Mouse (Mus musculus): Measurements from ENCODE around the gene Srd5a1. TPM values are rescaled to one million over a fixed set of nuclear protein-coding genes. Genes with fewer than 3 reads are reported as not detected.
A peak's percentile ranks its signal among the peaks of the same experiment; 100 is the strongest.

Srd5a1 gene
- total and polyA plus RNA-seq, 3 experiments: 7.7 to 10.5 TPM; not detected in 1

- no peak overlapping the region for H3K27ac ChIP-seq (ENCODE audit: control insufficient read depth, low read depth, low read length)
- peaks cover 18% of the 10 kb centered on the region for H3K79me2 ChIP-seq (ENCODE audit: control insufficient read depth, insufficient read depth, low read length, poor library complexity)
- no peaks in the 10 kb centered on the region for H3K9me3 ChIP-seq (replicated peaks; ENCODE audit: insufficient read depth, low read length)
- H3K27me3 ChIP-seq (ENCODE audit: control insufficient read depth in 1 of 2, insufficient read depth in 2 of 2, low read length in 2 of 2): no peaks in the 10 kb centered on the region
- DNase-seq (ENCODE audit: low read depth, low spot score): peak; percentile 62
- H3K4me1 ChIP-seq (ENCODE audit: control insufficient read depth in 1 of 2, insufficient read depth in 2 of 2, low read length in 2 of 2): peaks cover 0 to 26% of the 10 kb centered on the region in 2 experiments; a peak in 2 of 4 replicates
- peak; percentile 59 for TF ChIP-seq ETS1 (IDR thresholded peaks at IDR 0.05; ENCODE audit: low read depth, low read length)
- no peak for TF ChIP-seq KAT2A (conservative IDR thresholded peaks at IDR 0.05; ENCODE audit: low read depth, low read length)
- TF ChIP-seq ZKSCAN1 (IDR thresholded peaks at IDR 0.05; ENCODE audit: low read depth, low read length): no peak
- TF ChIP-seq EP300 (IDR thresholded peaks at IDR 0.05; ENCODE audit: low read depth in 1 of 2, low read length in 2 of 2): peak; percentile 37 to 59; a peak in 3 of 4 replicates
- peak; percentile 38; the same call in 1 of the 2 replicates for TF ChIP-seq TAL1 (IDR thresholded peaks at IDR 0.05; ENCODE audit: low read length)
- TF ChIP-seq HCFC1 (IDR thresholded peaks at IDR 0.05; ENCODE audit: low read depth, low read length): no peak
- no peak for TF ChIP-seq SMC3 (IDR thresholded peaks at IDR 0.05; ENCODE audit: low read depth, low read length)
- TF ChIP-seq CHD1 (IDR thresholded peaks at IDR 0.05; ENCODE audit: low read depth, low read length): no peak
- TF ChIP-seq SIN3A (IDR thresholded peaks at IDR 0.05; ENCODE audit: low read length): peak; percentile 47; the same call in 1 of the 2 replicates
- TF ChIP-seq RCOR1 (IDR thresholded peaks at IDR 0.05; ENCODE audit: low read depth, low read length): peak; percentile 40; the same call in 1 of the 2 replicates
- TF ChIP-seq TCF12 (IDR thresholded peaks at IDR 0.05; ENCODE audit: low read depth, low read length): 0 out of 2 replicates have a peak, but pooled peaks have one; percentile 45
- TF ChIP-seq E2F4 (IDR thresholded peaks at IDR 0.05; ENCODE audit: borderline replicate concordance, low read depth, low read length): no peak
- no peak for TF ChIP-seq BHLHE40 (IDR thresholded peaks at IDR 0.05; ENCODE audit: borderline replicate concordance, low read depth, low read length)
- TF ChIP-seq POLR2AphosphoS2 (IDR thresholded peaks at IDR 0.05; ENCODE audit: low read length): no peak
- TF ChIP-seq GATA1 (IDR thresholded peaks at IDR 0.05; ENCODE audit: low read depth, low read length): peak; percentile 59
- TF ChIP-seq NELFE (IDR thresholded peaks at IDR 0.05; ENCODE audit: low read depth, low read length): no peak
- H3K9ac ChIP-seq (ENCODE audit: control insufficient read depth, low read depth, low read length, poor library complexity, severe bottlenecking): no peak overlapping the region
- peaks cover 0 to 22% of the 10 kb centered on the region in 2 experiments; a peak in 3 of 4 replicates for H3K36me3 ChIP-seq (ENCODE audit: control insufficient read depth in 1 of 2, insufficient read depth in 2 of 2, low read length in 2 of 2)
- no peak overlapping the region; a peak in 1 of 4 replicates for H3K4me3 ChIP-seq (ENCODE audit: control insufficient read depth in 1 of 2, insufficient read depth in 1 of 2, low read depth in 2 of 2, low read length in 2 of 2)
Measured at GRCm38 (mm10) chr13:69608734-69609133, 2.5 kb downstream of the Srd5a1 start.

GRCm38 (mm10) chr13:69604670-69605069, 6.6 kb downstream of the Srd5a1 start:
- no peak overlapping the region for H3K4me3 ChIP-seq (ENCODE audit: control insufficient read depth in 1 of 2, insufficient read depth in 1 of 2, low read depth in 2 of 2, low read length in 2 of 2)
- DNase-seq (ENCODE audit: low read depth, low spot score): no peak
- no peak overlapping the region for H3K27ac ChIP-seq (ENCODE audit: control insufficient read depth, low read depth, low read length)
- H3K36me3 ChIP-seq (ENCODE audit: control insufficient read depth in 1 of 2, insufficient read depth in 2 of 2, low read length in 2 of 2): peaks cover 0 to 10% of the 10 kb centered on the region in 2 experiments; a peak in 2 of 4 replicates
- H3K4me1 ChIP-seq (ENCODE audit: control insufficient read depth in 1 of 2, insufficient read depth in 2 of 2, low read length in 2 of 2): peaks cover 0 to 14% of the 10 kb centered on the region in 2 experiments; a peak in 2 of 4 replicates
- no peaks in the 10 kb centered on the region for H3K27me3 ChIP-seq (ENCODE audit: control insufficient read depth in 1 of 2, insufficient read depth in 2 of 2, low read length in 2 of 2)
- no peaks in the 10 kb centered on the region for H3K79me2 ChIP-seq (ENCODE audit: control insufficient read depth, insufficient read depth, low read length, poor library complexity)
- no peak for TF ChIP-seq BHLHE40 (IDR thresholded peaks at IDR 0.05; ENCODE audit: borderline replicate concordance, low read depth, low read length)
- no peaks in the 10 kb centered on the region for H3K9me3 ChIP-seq (replicated peaks; ENCODE audit: insufficient read depth, low read length)
- H3K9ac ChIP-seq (ENCODE audit: control insufficient read depth, low read depth, low read length, poor library complexity, severe bottlenecking): no peak overlapping the region
